Mouse (Mus musculus): Measurements from ENCODE around the gene Aen.

Aen gene

GRCm38 (mm10) chr7:78895021-78895652 is 517 bp upstream of the Aen start:
- no peak for DNase-seq

- no peak for DNase-seq
These were observed 1.9 kb downstream of the Aen start for GRCm38 (mm10) chr7:78897567-78897966.

- DNase-seq: no peak
These were observed 7.7 kb downstream of the Aen start for GRCm38 (mm10) chr7:78903174-78903870.

GRCm38 (mm10) chr7:78904175-78904574 is 8.5 kb downstream of the Aen start:
- no peak for DNase-seq

GRCm38 (mm10) chr7:78909026-78909425 is 13.4 kb downstream of the Aen start:
- DNase-seq: no peak

GRCm38 (mm10) chr7:78910336-78911098 is 14.9 kb downstream of the Aen start:
- no peak for DNase-seq

GRCm38 (mm10) chr7:78911209-78911608 is 15.6 kb downstream of the Aen start:
- DNase-seq: no peak

- DNase-seq: no peak
These were observed 16.8 kb downstream of the Aen start for GRCm38 (mm10) chr7:78912253-78912973.

- DNase-seq: no peak
These were observed 17.4 kb downstream of the Aen start, which contains the start of gene Isg20 for GRCm38 (mm10) chr7:78912974-78913474. Gene Isg20 (plus strand): TSS chr7:78913424.

GRCm38 (mm10) chr7:78913649-78914544 is 18.2 kb downstream of the Aen start:
- no peak for DNase-seq

GRCm38 (mm10) chr7:78914545-78914845 is 18.8 kb downstream of the Aen start:
- no peak for DNase-seq

GRCm38 (mm10) chr7:78914896-78915510 is 19.3 kb downstream of the Aen start:
- no peak for DNase-seq

GRCm38 (mm10) chr7:78918686-78919085 is 23.0 kb downstream of the Aen start:
- no peak for DNase-seq

GRCm38 (mm10) chr7:78922506-78922905 is 26.9 kb downstream of the Aen start:
- no peak for DNase-seq

GRCm38 (mm10) chr7:78924300-78924699 is 28.6 kb downstream of the Aen start:
- DNase-seq: peak; percentile 78

- DNase-seq: no peak
These were observed 29.1 kb downstream of the Aen start for GRCm38 (mm10) chr7:78924796-78925195.

GRCm38 (mm10) chr7:78925680-78926079 is 30.0 kb downstream of the Aen start:
- DNase-seq: no peak

- no peak for DNase-seq
These were observed 30.5 kb downstream of the Aen start for GRCm38 (mm10) chr7:78926156-78926555.

- DNase-seq: no peak
These were observed 31.6 kb downstream of the Aen start for GRCm38 (mm10) chr7:78927266-78927665.

- DNase-seq: no peak
These were observed 43.4 kb downstream of the Aen start for GRCm38 (mm10) chr7:78938957-78939602.

- DNase-seq: no peak
These were observed 45.3 kb downstream of the Aen start for GRCm38 (mm10) chr7:78940971-78941370.
